Mouse (Mus musculus): ENCODE data around the gene Spint2.

- TF ChIP-seq CTCF (IDR thresholded peaks at IDR 0.05; ENCODE audit: low read depth), result no peak
- TF ChIP-seq EP300 (IDR thresholded peaks at IDR 0.05; ENCODE audit: low read depth), result no peak
These were observed 19.6 kb downstream of the Spint2 start for GRCm38 (mm10) chr7:29262151-29262550.
